Mouse (Mus musculus) heart, adult 2 months (tissue): ENCODE measurements around the gene Gnptg.

ENCODE experiments used
- CTCF ChIP-seq: fragments of 200-600 bp; IDR thresholded peaks from 2 replicates; pipeline ENCODE4 v1.8.1; 2022; ENCODE audit warnings: antibody characterized with exemption, mild to moderate bottlenecking, moderate library complexity
- POLR2A ChIP-seq: fragments of 200-500 bp; IDR thresholded peaks from 2 replicates; pipeline ENCODE4 v1.6.1; 2011; ENCODE audit warnings: mild to moderate bottlenecking, low read depth, low read length, control low read depth; ENCODE audit not compliant: insufficient read depth

DNA sequence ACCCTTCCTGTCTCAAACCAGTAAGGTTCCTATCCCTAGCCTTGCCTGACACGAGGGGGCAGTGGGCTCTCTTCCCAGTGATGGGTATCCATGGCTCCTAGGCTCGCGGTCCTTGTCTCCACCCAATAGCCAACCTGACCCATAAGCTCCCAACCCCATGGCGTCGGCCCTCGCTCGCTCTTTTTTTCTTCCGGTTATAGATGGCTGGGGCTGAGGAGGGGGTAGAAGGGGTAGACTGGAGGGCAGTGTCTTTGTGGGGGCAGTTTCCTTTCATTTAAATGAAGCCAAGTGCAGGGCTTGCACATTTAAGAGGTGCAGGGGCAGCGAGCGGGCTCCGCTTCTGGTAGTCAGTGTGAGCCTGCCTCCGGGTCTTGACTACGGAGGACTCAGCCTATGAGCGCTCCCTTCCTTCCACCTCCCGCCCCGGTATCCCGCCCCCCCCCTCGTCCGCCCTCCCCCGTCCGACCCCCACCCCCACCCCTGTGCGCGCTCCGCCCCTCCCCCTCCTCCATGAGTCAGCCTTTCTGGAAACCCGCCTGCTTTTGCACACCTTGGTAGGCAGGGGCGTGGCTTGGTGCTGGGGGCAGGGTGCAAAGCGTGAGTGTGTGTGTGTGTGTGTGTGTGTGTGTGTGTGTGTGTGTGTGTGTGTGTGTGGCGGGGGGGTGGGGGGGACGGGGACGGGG is 18.0 kb downstream of the Gnptg start:
- TF ChIP-seq POLR2A (no peak), CTCF (no peak)
